Mouse (Mus musculus) megakaryocyte, embryonic 14.5 days (primary cell): ENCODE measurements around the gene Magel2. TPM values are rescaled to one million over a fixed set of nuclear protein-coding genes. Genes with fewer than 3 reads are reported as not detected.

Source experiments
- H3K27me3 ChIP-seq: replicated peaks from 2 replicates; pipeline ENCODE3; 2012; ENCODE audit warnings: inconsistent platforms
- H3K36me3 ChIP-seq: replicated peaks from 2 replicates; pipeline ENCODE3; 2012; ENCODE audit warnings: low read length, inconsistent platforms, mixed read lengths
- H3K4me1 ChIP-seq: 2 replicates; pipeline ENCODE4 v1.6.1; 2012; ENCODE audit warnings: inconsistent platforms
- H3K4me3 ChIP-seq: replicated peaks from 2 replicates; pipeline ENCODE3; 2012; ENCODE audit warnings: moderate library complexity, mild to moderate bottlenecking, inconsistent platforms
- H3K9me3 ChIP-seq: 2 replicates; pipeline ENCODE4 v1.6.1; 2012; ENCODE audit warnings: inconsistent platforms
- FLI1 ChIP-seq: IDR thresholded peaks from 2 replicates; pipeline ENCODE4 v1.6.1; 2012; ENCODE audit warnings: low read length, inconsistent platforms, mixed read lengths
- GATA1 ChIP-seq: IDR thresholded peaks from 3 replicates; pipeline ENCODE4 v1.6.1; 2012; ENCODE audit warnings: mixed read lengths, low read length, inconsistent platforms, borderline replicate concordance
- polyA plus RNA-seq: library from polyadenylated mRNA; stranded (reverse); fragments of >175 nt; gene quantifications from 2 replicates; pipeline ENCODE4 v1.2.3, GENCODE M21; 2012; ENCODE audit warnings: low replicate concordance; ENCODE audit not compliant: insufficient read depth

Magel2 gene
- polyA plus RNA-seq, result not detected in 2 replicates

GRCm38 (mm10) chr7:62376510-62377304, at the start of gene Magel2:
Gene Magel2, plus strand, starts transcription at chr7:62377010.
- H3K4me3 ChIP-seq, result peak within 1 kb of the TSS; percentile 64
- peaks cover 6% of the 10 kb centered on the region for H3K4me1 ChIP-seq
- peaks cover 15% of the 10 kb centered on the region for H3K27me3 ChIP-seq
- no peaks in the 10 kb centered on the region for H3K36me3 ChIP-seq
- H3K9me3 ChIP-seq, result peaks cover 32% of the 10 kb centered on the region
- TF ChIP-seq FLI1 (no peak), GATA1 (no peak)

- Histone ChIP-seq H3K4me3 (no peak overlapping the region), H3K4me1 (peaks cover 10% of the 10 kb centered on the region; the same call in 1 of the 2 replicates), H3K9me3 (peaks cover 12% of the 10 kb centered on the region), H3K36me3 (no peaks in the 10 kb centered on the region), H3K27me3 (peaks cover 10% of the 10 kb centered on the region)
- no peak for TF ChIP-seq GATA1
- no peak for TF ChIP-seq FLI1
These were observed 31.4 kb upstream of the Magel2 start for GRCm38 (mm10) chr7:62345411-62345810.

GRCm38 (mm10) chr7:62346269-62346668, 30.5 kb upstream of the Magel2 start, which contains the start of gene Ndn:
Gene Ndn, plus strand, starts transcription at chr7:62346569.
- Histone ChIP-seq H3K36me3 (no peaks in the 10 kb centered on the region), H3K9me3 (peaks cover 12% of the 10 kb centered on the region), H3K27me3 (peaks cover 10% of the 10 kb centered on the region), H3K4me1 (peaks cover 10% of the 10 kb centered on the region; the same call in 1 of the 2 replicates), H3K4me3 (no peak within 1 kb of the TSS)
- TF ChIP-seq FLI1 (no peak), GATA1 (no peak)

GRCm38 (mm10) chr7:62348106-62348803, 28.6 kb upstream of the Magel2 start:
- H3K4me3 ChIP-seq, result peak overlapping the region; percentile 88
- H3K27me3 ChIP-seq, result peaks cover 10% of the 10 kb centered on the region
- H3K36me3 ChIP-seq, result no peaks in the 10 kb centered on the region
- H3K4me1 ChIP-seq, result peaks cover 10% of the 10 kb centered on the region; the same call in 1 of the 2 replicates
- H3K9me3 ChIP-seq, result peaks cover 12% of the 10 kb centered on the region
- TF ChIP-seq GATA1 (no peak), FLI1 (no peak)

GRCm38 (mm10) chr7:62348804-62349190, 28.0 kb upstream of the Magel2 start:
- Histone ChIP-seq H3K9me3 (peaks cover 12% of the 10 kb centered on the region), H3K27me3 (peaks cover 10% of the 10 kb centered on the region), H3K4me1 (peaks cover 10% of the 10 kb centered on the region; the same call in 1 of the 2 replicates), H3K36me3 (no peaks in the 10 kb centered on the region), H3K4me3 (peak overlapping the region; percentile 88)
- no peak for TF ChIP-seq FLI1
- TF ChIP-seq GATA1, result no peak

- Histone ChIP-seq H3K4me3 (no peak overlapping the region), H3K9me3 (peaks cover 12% of the 10 kb centered on the region), H3K4me1 (peaks cover 10% of the 10 kb centered on the region; the same call in 1 of the 2 replicates), H3K36me3 (no peaks in the 10 kb centered on the region), H3K27me3 (peaks cover 10% of the 10 kb centered on the region)
- TF ChIP-seq FLI1 (no peak), GATA1 (no peak)
These were observed 25.5 kb upstream of the Magel2 start for GRCm38 (mm10) chr7:62351266-62351665.

- no peaks in the 10 kb centered on the region for H3K36me3 ChIP-seq
- no peaks in the 10 kb centered on the region for H3K4me1 ChIP-seq
- TF ChIP-seq GATA1, result no peak
- TF ChIP-seq FLI1, result no peak
These were observed 11.7 kb upstream of the Magel2 start for GRCm38 (mm10) chr7:62365039-62365636.

GRCm38 (mm10) chr7:62366730-62367129, 10.1 kb upstream of the Magel2 start:
- no peak overlapping the region for H3K4me3 ChIP-seq
- H3K36me3 ChIP-seq, result no peaks in the 10 kb centered on the region
- no peaks in the 10 kb centered on the region for H3K4me1 ChIP-seq
- H3K9me3 ChIP-seq, result no peaks in the 10 kb centered on the region
- no peak for TF ChIP-seq FLI1
- no peak for TF ChIP-seq GATA1
- H3K27me3 ChIP-seq, result no peaks in the 10 kb centered on the region

More at GRCm38 (mm10) chr7:62365039-62365636, 11.7 kb upstream of the Magel2 start:
- Histone ChIP-seq H3K27me3 (no peaks in the 10 kb centered on the region), H3K4me3 (no peak overlapping the region), H3K9me3 (no peaks in the 10 kb centered on the region)

GRCm38 (mm10) chr7:62375658-62376057, 1.2 kb upstream of the Magel2 start:
- TF ChIP-seq FLI1, result no peak
- TF ChIP-seq GATA1, result no peak
- Histone ChIP-seq H3K27me3 (peaks cover 15% of the 10 kb centered on the region), H3K36me3 (no peaks in the 10 kb centered on the region), H3K9me3 (peaks cover 32% of the 10 kb centered on the region), H3K4me3 (no peak overlapping the region), H3K4me1 (peaks cover 6% of the 10 kb centered on the region)
